Mouse (Mus musculus): Measurements from ENCODE around the gene Gdpd5. TPM values are rescaled to one million over a fixed set of nuclear protein-coding genes. Genes with fewer than 3 reads are reported as not detected.

The Gdpd5 gene
- polyA plus RNA-seq, 1 experiment from 2014 or later = 43.8 TPM

DNA sequence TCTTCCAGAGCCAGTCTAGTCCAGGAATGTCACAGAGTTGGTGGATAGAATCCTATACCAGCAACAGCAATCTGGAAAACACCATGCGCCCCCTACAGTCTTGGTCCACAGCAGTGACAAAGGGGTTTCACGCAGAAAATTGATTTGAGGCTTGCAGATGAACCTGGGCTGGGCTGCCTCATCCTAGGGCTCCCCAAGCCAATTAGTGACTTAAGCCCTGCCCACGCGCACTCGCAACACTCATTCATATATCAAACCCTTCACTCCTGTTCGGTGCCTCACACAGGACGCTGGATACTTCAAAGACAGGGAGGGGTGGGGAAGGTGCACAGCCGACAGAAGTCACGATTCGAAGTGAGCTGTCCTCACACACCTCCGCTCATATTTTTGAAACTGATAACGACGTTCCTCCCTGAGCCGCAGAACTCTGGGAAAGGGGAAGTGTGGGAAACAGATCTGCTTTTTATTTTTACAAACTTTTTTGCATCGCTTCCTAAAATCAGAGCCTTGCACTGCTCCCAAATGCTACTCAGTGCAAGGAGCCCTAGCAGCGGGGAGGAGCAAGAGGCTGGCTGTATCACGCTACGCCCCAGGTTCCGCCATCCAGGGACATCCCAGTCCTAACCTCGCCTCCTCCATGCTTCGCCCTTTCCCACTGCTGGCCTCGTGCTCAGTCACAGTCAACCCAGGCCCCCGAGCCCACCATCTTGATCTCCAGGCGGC lies 562 bp upstream of the Gdpd5 start:
- H3K4me2 ChIP-seq (replicated peaks) = peak overlapping the region; percentile 89
- no peaks in the 10 kb centered on the region for H3K27me3 ChIP-seq
- peak; percentile 66 for ATAC-seq (ENCODE audit: low FRiP score)
- H3K9me3 ChIP-seq (replicated peaks) = no peaks in the 10 kb centered on the region
- peak overlapping the region; percentile 71 for H3K4me3 ChIP-seq
- H3K27ac ChIP-seq = peak overlapping the region; percentile 98
- under 1% methylated on average over 24 of the region's 24 CpGs for WGBS
- H3K36me3 ChIP-seq = no peaks in the 10 kb centered on the region
- H3K4me1 ChIP-seq = peaks cover 59% of the 10 kb centered on the region
- H3K9ac ChIP-seq = peak overlapping the region; percentile 82

- 10% methylated on average over 30 of the region's 30 CpGs for WGBS
- H3K4me3 ChIP-seq = peak overlapping the region; percentile 71
- no peaks in the 10 kb centered on the region for H3K27me3 ChIP-seq
- H3K4me2 ChIP-seq (replicated peaks) = peak overlapping the region; percentile 89
- no peaks in the 10 kb centered on the region for H3K9me3 ChIP-seq (replicated peaks)
- H3K4me1 ChIP-seq = peaks cover 69% of the 10 kb centered on the region
- H3K9ac ChIP-seq = peak overlapping the region; percentile 82
- H3K36me3 ChIP-seq = peaks cover 1% of the 10 kb centered on the region
- H3K27ac ChIP-seq = peak overlapping the region; percentile 86
- ATAC-seq (ENCODE audit: low FRiP score) = 0 out of 2 replicates have a peak, but pooled peaks have one; percentile 0
Measured at GRCm38 (mm10) chr7:99382088-99383000, 1.1 kb downstream of the Gdpd5 start.

GRCm38 (mm10) chr7:99383246-99383645 lies 2.0 kb downstream of the Gdpd5 start:
- no peaks in the 10 kb centered on the region for H3K27me3 ChIP-seq
- WGBS = 42% methylated on average over 5 of the region's 5 CpGs
- no peak for ATAC-seq (ENCODE audit: low FRiP score)
- H3K27ac ChIP-seq = peak overlapping the region; percentile 35; the same call in 1 of the 2 replicates
- peaks cover 72% of the 10 kb centered on the region for H3K4me1 ChIP-seq
- peak overlapping the region; percentile 71 for H3K4me3 ChIP-seq
- peak overlapping the region; percentile 89 for H3K4me2 ChIP-seq (replicated peaks)
- H3K36me3 ChIP-seq = peaks cover 10% of the 10 kb centered on the region
- H3K9ac ChIP-seq = peak overlapping the region; percentile 82
- no peaks in the 10 kb centered on the region for H3K9me3 ChIP-seq (replicated peaks)

DNA sequence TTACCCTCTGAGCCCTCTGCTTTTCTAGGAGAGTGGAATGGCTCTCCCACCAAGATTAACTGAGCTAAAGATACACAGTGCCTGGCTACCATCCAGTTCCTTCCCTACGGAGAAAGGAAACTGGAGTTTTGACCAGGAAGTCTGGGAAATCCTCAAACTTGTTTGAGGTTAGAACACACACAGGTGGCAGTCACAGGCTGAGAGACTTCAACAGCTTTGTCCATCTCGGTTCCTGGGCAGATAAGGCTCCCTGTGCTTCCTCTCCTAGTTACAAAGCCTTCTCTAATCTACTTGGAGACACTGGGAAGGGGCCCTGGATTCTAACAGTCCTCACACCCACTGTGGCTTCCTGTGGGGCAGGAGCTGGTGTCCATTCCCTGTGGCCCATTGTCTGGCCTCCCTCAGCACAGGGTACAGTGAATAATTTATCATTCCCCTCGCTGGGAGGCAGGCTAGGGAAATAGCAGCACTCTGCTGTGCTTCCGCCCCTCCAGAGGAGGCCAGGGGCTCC lies 2.9 kb downstream of the Gdpd5 start:
- peak overlapping the region; percentile 89 for H3K4me2 ChIP-seq (replicated peaks)
- 19% methylated on average over 4 of the region's 4 CpGs for WGBS
- H3K9me3 ChIP-seq (replicated peaks) = no peaks in the 10 kb centered on the region
- ATAC-seq (ENCODE audit: low FRiP score) = no peak
- H3K27me3 ChIP-seq = no peaks in the 10 kb centered on the region
- H3K36me3 ChIP-seq = peaks cover 18% of the 10 kb centered on the region
- peak overlapping the region; percentile 71 for H3K4me3 ChIP-seq
- peak overlapping the region; percentile 82 for H3K9ac ChIP-seq
- peaks cover 72% of the 10 kb centered on the region for H3K4me1 ChIP-seq
- peak overlapping the region; percentile 78 for H3K27ac ChIP-seq

GRCm38 (mm10) chr7:99386030-99386429 lies 4.8 kb downstream of the Gdpd5 start:
- Histone ChIP-seq H3K36me3 (peaks cover 29% of the 10 kb centered on the region), H3K4me1 (peaks cover 76% of the 10 kb centered on the region), H3K27ac (no peak overlapping the region), H3K9ac (0 out of 2 replicates have a peak overlapping the region, but pooled peaks have one; percentile 5), H3K4me3 (no peak overlapping the region), H3K4me2 (replicated peaks) (peak overlapping the region; percentile 21; the same call in 1 of the 2 replicates), H3K27me3 (no peaks in the 10 kb centered on the region), H3K9me3 (replicated peaks) (no peaks in the 10 kb centered on the region)
- 57% methylated on average over 5 of the region's 5 CpGs for WGBS
- ATAC-seq (ENCODE audit: low FRiP score) = no peak

DNA sequence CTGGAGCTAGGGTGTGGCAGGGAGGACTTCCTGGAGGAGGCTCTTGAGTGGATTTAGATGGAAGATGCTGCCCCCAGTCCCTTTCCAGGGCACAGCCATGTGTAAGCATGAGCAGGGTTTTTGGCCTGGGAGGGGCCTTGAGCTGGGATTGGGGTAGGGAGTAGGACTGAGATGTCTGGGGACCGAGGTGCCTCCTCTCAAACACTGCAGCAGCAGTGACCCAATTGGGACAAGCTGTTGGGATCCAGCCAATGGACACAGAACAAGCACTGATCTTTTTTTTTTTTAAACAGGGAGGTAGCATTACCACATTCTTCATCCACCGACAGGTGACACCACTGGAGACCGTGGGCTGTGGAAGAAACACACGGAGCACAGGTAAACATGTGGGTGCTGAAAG lies 5.6 kb downstream of the Gdpd5 start:
- 87% methylated on average over 4 of the region's 4 CpGs for WGBS
- Histone ChIP-seq H3K36me3 (peaks cover 36% of the 10 kb centered on the region), H3K27ac (no peak overlapping the region), H3K4me2 (replicated peaks) (no peak overlapping the region), H3K4me3 (no peak overlapping the region), H3K27me3 (no peaks in the 10 kb centered on the region), H3K4me1 (peaks cover 75% of the 10 kb centered on the region), H3K9ac (no peak overlapping the region), H3K9me3 (replicated peaks) (no peaks in the 10 kb centered on the region)
- ATAC-seq (ENCODE audit: low FRiP score) = no peak

DNA sequence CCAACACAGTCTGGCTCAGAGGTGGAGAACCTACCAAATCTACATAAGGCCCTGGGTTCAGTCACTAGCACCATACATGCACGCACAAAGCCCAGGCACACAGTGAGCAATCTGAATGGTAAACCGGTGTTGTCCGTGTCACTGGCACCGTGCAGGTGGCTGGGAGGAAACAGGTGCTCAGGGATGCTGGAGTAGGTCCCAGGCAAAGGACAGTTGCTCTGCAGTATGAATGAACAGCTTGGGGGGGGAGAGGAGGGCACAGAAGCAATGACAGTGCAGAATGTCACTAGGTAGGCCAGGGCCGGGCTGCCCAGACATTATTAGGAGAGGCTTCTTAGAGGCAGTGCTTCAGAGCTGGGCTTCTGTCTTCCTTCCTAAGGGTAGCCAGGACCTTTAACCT lies 6.1 kb downstream of the Gdpd5 start:
- H3K27me3 ChIP-seq = no peaks in the 10 kb centered on the region
- H3K9me3 ChIP-seq (replicated peaks) = no peaks in the 10 kb centered on the region
- no peak overlapping the region for H3K4me2 ChIP-seq (replicated peaks)
- H3K9ac ChIP-seq = no peak overlapping the region
- H3K4me3 ChIP-seq = no peak overlapping the region
- peaks cover 70% of the 10 kb centered on the region for H3K4me1 ChIP-seq
- WGBS = 85% methylated on average over 5 of the region's 5 CpGs
- no peak overlapping the region for H3K27ac ChIP-seq
- peaks cover 36% of the 10 kb centered on the region for H3K36me3 ChIP-seq
- ATAC-seq (ENCODE audit: low FRiP score) = no peak

GRCm38 (mm10) chr7:99390559-99390958 lies 9.3 kb downstream of the Gdpd5 start:
- Histone ChIP-seq H3K4me3 (no peak overlapping the region), H3K27ac (0 out of 2 replicates have a peak overlapping the region, but pooled peaks have one; percentile 30), H3K36me3 (peaks cover 52% of the 10 kb centered on the region), H3K9ac (no peak overlapping the region), H3K4me2 (replicated peaks) (no peak overlapping the region), H3K27me3 (no peaks in the 10 kb centered on the region), H3K9me3 (replicated peaks) (no peaks in the 10 kb centered on the region), H3K4me1 (peaks cover 45% of the 10 kb centered on the region)
- no peak for ATAC-seq (ENCODE audit: low FRiP score)
- 21% methylated on average over 4 of the region's 4 CpGs for WGBS

DNA sequence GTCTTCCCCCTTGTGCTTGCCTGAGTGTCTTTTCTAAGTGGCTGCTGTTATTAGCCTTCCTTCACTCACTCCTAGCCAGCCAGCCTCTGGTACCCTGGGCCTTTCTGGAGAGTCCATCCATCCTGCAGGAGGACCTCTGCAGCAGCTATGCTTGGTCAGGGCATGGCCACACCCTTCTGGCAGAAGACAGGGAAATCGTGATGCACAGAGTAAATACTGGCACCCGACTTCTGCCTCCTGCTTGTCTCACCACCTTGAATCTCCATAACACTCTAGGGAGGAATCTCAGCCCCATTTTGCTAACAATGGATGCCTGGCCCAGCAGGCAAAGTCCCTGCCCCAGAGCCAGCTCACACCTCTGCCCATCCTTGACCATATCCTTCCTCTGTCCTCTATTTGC lies 11.5 kb downstream of the Gdpd5 start:
- H3K4me2 ChIP-seq (replicated peaks) = no peak overlapping the region
- H3K27ac ChIP-seq = no peak overlapping the region
- peaks cover 50% of the 10 kb centered on the region for H3K4me1 ChIP-seq
- WGBS = 87% methylated on average over 2 of the region's 2 CpGs
- no peak for ATAC-seq (ENCODE audit: low FRiP score)
- H3K9me3 ChIP-seq (replicated peaks) = no peaks in the 10 kb centered on the region
- H3K4me3 ChIP-seq = no peak overlapping the region
- H3K36me3 ChIP-seq = peaks cover 47% of the 10 kb centered on the region
- no peaks in the 10 kb centered on the region for H3K27me3 ChIP-seq
- 0 out of 2 replicates have a peak overlapping the region, but pooled peaks have one; percentile 23 for H3K9ac ChIP-seq

GRCm38 (mm10) chr7:99393711-99394325 lies 12.6 kb downstream of the Gdpd5 start:
- ATAC-seq (ENCODE audit: low FRiP score) = no peak
- Histone ChIP-seq H3K4me2 (replicated peaks) (no peak overlapping the region), H3K27ac (no peak overlapping the region), H3K27me3 (no peaks in the 10 kb centered on the region), H3K9me3 (replicated peaks) (no peaks in the 10 kb centered on the region), H3K9ac (no peak overlapping the region), H3K4me1 (peaks cover 44% of the 10 kb centered on the region), H3K36me3 (peaks cover 43% of the 10 kb centered on the region), H3K4me3 (no peak overlapping the region)
- WGBS = 90% methylated on average over 13 of the region's 13 CpGs

DNA sequence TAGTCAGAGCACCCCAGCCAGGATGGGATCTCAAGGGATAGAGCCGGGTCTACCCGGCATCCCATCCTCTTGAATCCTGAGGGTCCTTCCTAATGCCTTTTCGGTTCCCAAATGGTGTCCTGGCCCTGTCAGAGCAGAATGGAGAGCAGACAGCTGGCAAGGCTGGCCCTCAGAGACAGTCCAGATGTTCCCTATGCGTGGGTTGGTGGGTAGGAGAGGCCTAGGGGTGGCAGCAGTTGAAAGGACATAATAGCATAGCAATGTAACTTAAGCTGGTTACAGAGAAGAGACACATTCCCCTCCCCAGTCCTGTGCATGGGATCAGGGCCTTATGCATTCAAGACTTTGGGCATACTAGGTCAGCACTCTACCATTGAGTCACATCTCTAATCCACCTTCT lies 14.2 kb downstream of the Gdpd5 start:
- Histone ChIP-seq H3K4me1 (peaks cover 29% of the 10 kb centered on the region), H3K4me2 (replicated peaks) (no peak overlapping the region), H3K27me3 (no peaks in the 10 kb centered on the region), H3K9ac (peak overlapping the region; percentile 15; the same call in 1 of the 2 replicates), H3K4me3 (no peak overlapping the region), H3K27ac (peak overlapping the region; percentile 6), H3K36me3 (peaks cover 45% of the 10 kb centered on the region), H3K9me3 (replicated peaks) (no peaks in the 10 kb centered on the region)
- no peak for ATAC-seq (ENCODE audit: low FRiP score)
- 85% methylated on average over 4 of the region's 4 CpGs for WGBS
